Comparison of ENCODE assay signal across 11 mouse cellular contexts in genomic region chr8:61549585-61549984, GRCm38 (mm10).
A peak's percentile ranks its signal among the peaks of the same experiment; 100 is the strongest.
DNase-seq lines count a peak whose midpoint lies in the region; ATAC-seq lines count a peak whose summit lies in the region.
"Had no signal": no experiment of that assay in that cellular context is flagged by ENCODE, and none has a peak within 500 bp of the region (broad histone marks: within the 10 kb centered on the region; RNA-seq: fewer than 3 reads in every experiment).

No protein-coding gene starts in this region.

- no peaks in the 10 kb centered on the region for H3K4me1 ChIP-seq in megakaryocyte, embryonic 14.5 days
- H3K4me1 ChIP-seq in embryonic facial prominence, embryonic 15.5 days = peaks cover 22% of the 10 kb centered on the region
- no peaks in the 10 kb centered on the region for H3K4me1 ChIP-seq in midbrain, embryonic 16.5 days (ENCODE audit: control insufficient read depth, insufficient read depth, low read length)
- H3K4me1 ChIP-seq: liver, embryonic 13.5 days had no signal

- no peak for ATAC-seq in megakaryocyte, adult 5-6 weeks (ENCODE audit: poor library complexity, severe bottlenecking)
- 0 out of 2 replicates have a peak, but pooled peaks have one; percentile 27 for ATAC-seq in embryonic facial prominence, embryonic 15.5 days (ENCODE audit: insufficient number of reproducible peaks, low FRiP score, low TSS enrichment, low read depth)
- ATAC-seq in midbrain, embryonic 16.5 days = peak; percentile 67

- no peak overlapping the region for H3K4me2 ChIP-seq in embryonic facial prominence, embryonic 15.5 days (replicated peaks)
- no peak overlapping the region for H3K4me2 ChIP-seq in midbrain, embryonic 16.5 days (ENCODE audit: low read length)
- H3K4me2 ChIP-seq: liver, embryonic 13.5 days had no signal

- H3K9me3 ChIP-seq in megakaryocyte, embryonic 14.5 days = peaks cover 23% of the 10 kb centered on the region
- 0 out of 2 replicates have a peak, but pooled peaks cover 8% of the 10 kb centered on the region for H3K9me3 ChIP-seq in embryonic facial prominence, embryonic 15.5 days (replicated peaks)
- H3K9me3 ChIP-seq in midbrain, embryonic 16.5 days (replicated peaks; ENCODE audit: control insufficient read depth, low read length, poor library complexity, severe bottlenecking) = peaks cover 10% of the 10 kb centered on the region

- WGBS in embryonic facial prominence, embryonic 15.5 days = 56% methylated on average over 41 of the region's 41 CpGs
- 66% methylated on average over 36 of the region's 41 CpGs for WGBS in midbrain, embryonic 16.5 days

- intact Hi-C loops in heart, postnatal 14 days (cut with DNase I) = no loop called here

- H3K4me3 ChIP-seq in megakaryocyte, embryonic 14.5 days (replicated peaks) = peak overlapping the region; percentile 33
- H3K4me3 ChIP-seq in embryonic facial prominence, embryonic 15.5 days (replicated peaks) = no peak overlapping the region
- H3K4me3 ChIP-seq in midbrain, embryonic 16.5 days (ENCODE audit: low read depth, low read length) = no peak overlapping the region
- H3K4me3 ChIP-seq: erythroblast, embryonic 14.5 days; liver, embryonic 13.5 days had no signal

- no peak overlapping the region for H3K9ac ChIP-seq in embryonic facial prominence, embryonic 15.5 days
- H3K9ac ChIP-seq in midbrain, embryonic 16.5 days (ENCODE audit: low read depth, low read length) = no peak overlapping the region
- H3K9ac ChIP-seq: liver, embryonic 13.5 days had no signal

- H3K36me3 ChIP-seq in megakaryocyte, embryonic 14.5 days (replicated peaks; ENCODE audit: low read length) = peaks cover 18% of the 10 kb centered on the region
- peaks cover 33% of the 10 kb centered on the region for H3K36me3 ChIP-seq in embryonic facial prominence, embryonic 15.5 days
- peaks cover 4% of the 10 kb centered on the region; the same call in 1 of the 2 replicates for H3K36me3 ChIP-seq in midbrain, embryonic 16.5 days (ENCODE audit: control insufficient read depth, insufficient read depth, low read length)

- H3K27me3 ChIP-seq in megakaryocyte, embryonic 14.5 days (replicated peaks) = peaks cover 2% of the 10 kb centered on the region
- H3K27me3 ChIP-seq in embryonic facial prominence, embryonic 15.5 days = no peaks in the 10 kb centered on the region
- H3K27me3 ChIP-seq in midbrain, embryonic 16.5 days (ENCODE audit: control insufficient read depth, insufficient read depth, low read depth, low read length) = no peaks in the 10 kb centered on the region
- H3K27me3 ChIP-seq: liver, embryonic 13.5 days had no signal

- no peak overlapping the region for H3K27ac ChIP-seq in embryonic facial prominence, embryonic 15.5 days (replicated peaks)
- H3K27ac ChIP-seq in midbrain, embryonic 16.5 days (ENCODE audit: low read length) = no peak overlapping the region
- H3K27ac ChIP-seq: liver, embryonic 13.5 days had no signal

- DNase-seq in heart, adult 11 months = peak; percentile 82
- no peak for DNase-seq in heart, postnatal 14 days
- no peak for DNase-seq in lung, postnatal 14 days
- no peak for DNase-seq in layer of hippocampus, postnatal 25 days (ENCODE audit: extremely low spot score in 1 of 2, low spot score in 1 of 2)
- DNase-seq: liver, embryonic 13.5 days; thymus, postnatal 25 days had no signal
